Mouse (Mus musculus): ENCODE results near the gene Ap1s1. TPM values are rescaled to one million over a fixed set of nuclear protein-coding genes. Genes with fewer than 3 reads are reported as not detected.
A peak's percentile ranks its signal among the peaks of the same experiment; 100 is the strongest.

Gene Ap1s1
- total and polyA plus RNA-seq, 3 experiments: 154 to 218 (median 211) TPM

GRCm38 (mm10) chr5:137028561-137029272 is 17.2 kb downstream of the Ap1s1 start:
- Histone ChIP-seq H3K36me3 (ENCODE audit: control insufficient read depth in 1 of 2, insufficient read depth in 2 of 2, low read length in 2 of 2) (peaks cover 0 to 6% of the 10 kb centered on the region in 2 experiments; a peak in 2 of 4 replicates), H3K4me1 (ENCODE audit: control insufficient read depth in 1 of 2, insufficient read depth in 2 of 2, low read length in 2 of 2) (peaks cover 3 to 13% of the 10 kb centered on the region in 2 experiments; a peak in 2 of 4 replicates), H3K27me3 (ENCODE audit: control insufficient read depth in 1 of 2, insufficient read depth in 2 of 2, low read length in 2 of 2) (peaks cover 0 to 3% of the 10 kb centered on the region in 2 experiments; a peak in 2 of 4 replicates), H3K9me3 (replicated peaks; ENCODE audit: insufficient read depth, low read length) (no peaks in the 10 kb centered on the region), H3K27ac (ENCODE audit: control insufficient read depth, low read depth, low read length) (no peak overlapping the region), H3K79me2 (ENCODE audit: control insufficient read depth, insufficient read depth, low read length, poor library complexity) (no peaks in the 10 kb centered on the region; the same call in 1 of the 2 replicates), H3K9ac (ENCODE audit: control insufficient read depth, low read depth, low read length, poor library complexity, severe bottlenecking) (no peak overlapping the region), H3K4me3 (ENCODE audit: control insufficient read depth in 1 of 2, insufficient read depth in 1 of 2, low read depth in 2 of 2, low read length in 2 of 2) (no peak overlapping the region)
- no peak for DNase-seq (ENCODE audit: low read depth, low spot score)
- TF ChIP-seq ZNF384 (IDR thresholded peaks at IDR 0.05; ENCODE audit: low read depth, low read length) (no peak), ELF1 (IDR thresholded peaks at IDR 0.05; ENCODE audit: low read depth, low read length) (no peak), POLR2AphosphoS2 (IDR thresholded peaks at IDR 0.05; ENCODE audit: low read length) (no peak), HCFC1 (IDR thresholded peaks at IDR 0.05; ENCODE audit: low read depth, low read length) (no peak), MXI1 (IDR thresholded peaks at IDR 0.05; ENCODE audit: low read depth, low read length) (no peak), CHD1 (IDR thresholded peaks at IDR 0.05; ENCODE audit: low read depth, low read length) (no peak), MAX (IDR thresholded peaks at IDR 0.05; ENCODE audit: low read length) (no peak), GATA1 (IDR thresholded peaks at IDR 0.05; ENCODE audit: low read depth, low read length) (no peak), UBTF (IDR thresholded peaks at IDR 0.05; ENCODE audit: borderline replicate concordance, insufficient read depth, low read depth, low read length) (no peak)

- H3K9ac ChIP-seq (ENCODE audit: control insufficient read depth, low read depth, low read length, poor library complexity, severe bottlenecking): peak within 1 kb of the TSS; percentile 57
- TF ChIP-seq POLR2A (IDR thresholded peaks at IDR 0.05; ENCODE audit: control insufficient read depth in 1 of 2, insufficient read depth in 1 of 2, low read depth in 1 of 2, low read length in 2 of 2, poor library complexity in 1 of 2) (no peak), MYC (IDR thresholded peaks at IDR 0.05; ENCODE audit: low read depth, low read length) (no peak), GABPA (IDR thresholded peaks at IDR 0.05; ENCODE audit: low read depth, low read length) (no peak), HCFC1 (IDR thresholded peaks at IDR 0.05; ENCODE audit: low read depth, low read length) (no peak), USF1 (IDR thresholded peaks at IDR 0.05; ENCODE audit: low read depth, low read length) (no peak), TBP (IDR thresholded peaks at IDR 0.05; ENCODE audit: low read depth, low read length) (no peak), ELF1 (IDR thresholded peaks at IDR 0.05; ENCODE audit: low read depth, low read length) (no peak), ZC3H11A (IDR thresholded peaks at IDR 0.05; ENCODE audit: low read depth, low read length) (no peak), CHD2 (IDR thresholded peaks at IDR 0.05; ENCODE audit: low read length) (no peak)
- peak within 1 kb of the TSS; percentile 50 to 54 for H3K4me3 ChIP-seq (ENCODE audit: control insufficient read depth in 1 of 2, insufficient read depth in 1 of 2, low read depth in 2 of 2, low read length in 2 of 2)
- no peak for DNase-seq (ENCODE audit: low read depth, low spot score)
- peaks cover 0 to 4% of the 10 kb centered on the region in 2 experiments; a peak in 2 of 4 replicates for H3K36me3 ChIP-seq (ENCODE audit: control insufficient read depth in 1 of 2, insufficient read depth in 2 of 2, low read length in 2 of 2)
- no peaks in the 10 kb centered on the region for H3K9me3 ChIP-seq (replicated peaks; ENCODE audit: insufficient read depth, low read length)
- H3K27me3 ChIP-seq (ENCODE audit: control insufficient read depth in 1 of 2, insufficient read depth in 2 of 2, low read length in 2 of 2): peaks cover 0 to 3% of the 10 kb centered on the region in 2 experiments; a peak in 3 of 4 replicates
- peaks cover 0 to 8% of the 10 kb centered on the region in 2 experiments; a peak in 2 of 4 replicates for H3K4me1 ChIP-seq (ENCODE audit: control insufficient read depth in 1 of 2, insufficient read depth in 2 of 2, low read length in 2 of 2)
- no peak within 1 kb of the TSS for H3K27ac ChIP-seq (ENCODE audit: control insufficient read depth, low read depth, low read length)
- no peaks in the 10 kb centered on the region for H3K79me2 ChIP-seq (ENCODE audit: control insufficient read depth, insufficient read depth, low read length, poor library complexity)
Observed at GRCm38 (mm10) chr5:137026092-137026491, 19.8 kb downstream of the Ap1s1 start, which contains the start of gene Vgf. TSS of gene Vgf (plus strand) at chr5:137026392.
